Mouse (Mus musculus) forebrain, embryonic 11.5 days (tissue): ENCODE measurements around the gene Tnfrsf13c. TPM values are rescaled to one million over a fixed set of nuclear protein-coding genes. Genes with fewer than 3 reads are reported as not detected.

Experiments
- ATAC-seq: fragments of 200-750 bp; cut with Nextera tagmentation; replicated peaks from 2 replicates; pipeline ENCODE4 v1.8.0; 2017; ENCODE audit warnings: moderate TSS enrichment; ENCODE audit not compliant: low FRiP score
- DNase-seq: peaks from one replicate; pipeline ENCODE4 v3.0.0-alpha.2; 2017; ENCODE audit warnings: low spot score
- H3K27ac ChIP-seq: fragments of 300-500 bp; sonication (generic); 2 replicates; pipeline ENCODE4 v1.5.1; 2014; ENCODE audit warnings: low read depth, low read length
- H3K27me3 ChIP-seq: fragments of 300-500 bp; sonication (generic); 2 replicates; pipeline ENCODE4 v1.6.1; 2014; ENCODE audit warnings: mild to moderate bottlenecking, low read length, mixed read lengths; ENCODE audit not compliant: control insufficient read depth, insufficient read depth
- H3K36me3 ChIP-seq: fragments of 300-500 bp; sonication (generic); 2 replicates; pipeline ENCODE4 v1.6.1; 2014; ENCODE audit warnings: mild to moderate bottlenecking, low read length, moderate library complexity, mixed read lengths; ENCODE audit not compliant: control insufficient read depth, insufficient read depth
- H3K4me1 ChIP-seq: fragments of 300-500 bp; sonication (generic); replicated peaks from 2 replicates; pipeline ENCODE4 v1.6.1; 2014; ENCODE audit warnings: low read length, mixed read lengths; ENCODE audit not compliant: control insufficient read depth, insufficient read depth
- H3K4me2 ChIP-seq: fragments of 300-500 bp; sonication (generic); 2 replicates; pipeline ENCODE4 v1.6.1; 2014; ENCODE audit warnings: low read depth, mild to moderate bottlenecking, low read length, moderate library complexity, mixed read lengths; ENCODE audit not compliant: severe bottlenecking
- H3K4me3 ChIP-seq: fragments of 300-500 bp; sonication (generic); 2 replicates; pipeline ENCODE4 v1.5.1; 2014; ENCODE audit warnings: low read depth, low read length
- H3K9ac ChIP-seq: fragments of 300-500 bp; sonication (generic); 2 replicates; pipeline ENCODE4 v1.6.1; 2014; ENCODE audit warnings: low read length
- H3K9me3 ChIP-seq: fragments of 300-500 bp; sonication (generic); 2 replicates; pipeline ENCODE4 v1.6.1; 2016; ENCODE audit warnings: low read length, mixed read lengths; ENCODE audit not compliant: control insufficient read depth
- WGBS: fragments of 180-500 bp; shearing (Covaris S2); extraction: QIAGEN DNeasy Blood & Tissue Kit; methylation state at CpG from one replicate; pipeline ENCODE4 v1.1.7; 2014; 5-methylcytosine and 5-hydroxymethylcytosine counted together
- polyA plus RNA-seq: library from polyadenylated mRNA; unstranded; fragments of >200 nt; fragmentation: Nextera tagmentation; extraction: Ambion mirVana; gene quantifications from 2 replicates; pipeline ENCODE4 v1.2.1, GENCODE M21; 2014

Tnfrsf13c gene
- polyA plus RNA-seq, 1 experiment from 2014 or later: 0.35 TPM

- ATAC-seq (no peak), DNase-seq (no peak)
- 91% methylated on average over 12 of the region's 12 CpGs for WGBS
- H3K27ac ChIP-seq: no peak overlapping the region
- H3K4me2 ChIP-seq: no peak overlapping the region
- no peak overlapping the region for H3K4me3 ChIP-seq
- no peak overlapping the region for H3K9ac ChIP-seq
- no peaks in the 10 kb centered on the region for H3K27me3 ChIP-seq
- peaks cover 60% of the 10 kb centered on the region for H3K36me3 ChIP-seq
- no peaks in the 10 kb centered on the region for H3K9me3 ChIP-seq
- peaks cover 3% of the 10 kb centered on the region; the same call in 1 of the 2 replicates for H3K4me1 ChIP-seq
These were observed 24.6 kb downstream of the Tnfrsf13c start for GRCm38 (mm10) chr15:82199546-82199945.

- H3K4me3 ChIP-seq: no peak overlapping the region
- no peak for DNase-seq
- no peak for ATAC-seq
- H3K27ac ChIP-seq: no peak overlapping the region
- H3K9ac ChIP-seq: no peak overlapping the region
- H3K4me1 ChIP-seq: no peaks in the 10 kb centered on the region
- H3K27me3 ChIP-seq: no peaks in the 10 kb centered on the region
- no peak overlapping the region for H3K4me2 ChIP-seq
- peaks cover 56% of the 10 kb centered on the region for H3K36me3 ChIP-seq
- no peaks in the 10 kb centered on the region for H3K9me3 ChIP-seq
- WGBS: 90% methylated on average over 7 of the region's 7 CpGs
These were observed 25.8 kb downstream of the Tnfrsf13c start for GRCm38 (mm10) chr15:82198342-82198741.

GRCm38 (mm10) chr15:82197937-82198336 is 26.2 kb downstream of the Tnfrsf13c start:
- Histone ChIP-seq H3K27ac (no peak overlapping the region), H3K9me3 (no peaks in the 10 kb centered on the region), H3K9ac (no peak overlapping the region), H3K36me3 (peaks cover 57% of the 10 kb centered on the region), H3K4me2 (no peak overlapping the region), H3K27me3 (no peaks in the 10 kb centered on the region), H3K4me3 (no peak overlapping the region), H3K4me1 (no peaks in the 10 kb centered on the region)
- WGBS: 94% methylated on average over 11 of the region's 11 CpGs
- DNase-seq (no peak), ATAC-seq (no peak)

GRCm38 (mm10) chr15:82197246-82197750 is 26.9 kb downstream of the Tnfrsf13c start:
- Histone ChIP-seq H3K4me3 (no peak overlapping the region), H3K27ac (no peak overlapping the region), H3K4me1 (no peaks in the 10 kb centered on the region), H3K4me2 (no peak overlapping the region), H3K36me3 (peaks cover 57% of the 10 kb centered on the region), H3K27me3 (no peaks in the 10 kb centered on the region), H3K9ac (no peak overlapping the region), H3K9me3 (no peaks in the 10 kb centered on the region)
- WGBS: 94% methylated on average over 10 of the region's 10 CpGs
- ATAC-seq (no peak), DNase-seq (no peak)

- no peak overlapping the region for H3K4me2 ChIP-seq
- DNase-seq: no peak
- ATAC-seq: no peak
- H3K36me3 ChIP-seq: peaks cover 51% of the 10 kb centered on the region
- no peak overlapping the region for H3K4me3 ChIP-seq
- H3K9ac ChIP-seq: no peak overlapping the region
- H3K9me3 ChIP-seq: no peaks in the 10 kb centered on the region
- H3K4me1 ChIP-seq: no peaks in the 10 kb centered on the region
- no peaks in the 10 kb centered on the region for H3K27me3 ChIP-seq
- WGBS: 90% methylated on average over 12 of the region's 12 CpGs
- H3K27ac ChIP-seq: no peak overlapping the region
These were observed 27.9 kb downstream of the Tnfrsf13c start for GRCm38 (mm10) chr15:82196300-82196699.

- H3K4me2 ChIP-seq: no peak overlapping the region
- DNase-seq (no peak), ATAC-seq (no peak)
- no peaks in the 10 kb centered on the region for H3K9me3 ChIP-seq
- no peak overlapping the region for H3K4me3 ChIP-seq
- no peak overlapping the region for H3K9ac ChIP-seq
- H3K27me3 ChIP-seq: no peaks in the 10 kb centered on the region
- peaks cover 38% of the 10 kb centered on the region for H3K36me3 ChIP-seq
- WGBS: 85% methylated on average over 8 of the region's 8 CpGs
- H3K27ac ChIP-seq: no peak overlapping the region
- H3K4me1 ChIP-seq: no peaks in the 10 kb centered on the region
These were observed 31.6 kb downstream of the Tnfrsf13c start for GRCm38 (mm10) chr15:82192617-82193016.

- H3K9me3 ChIP-seq: no peaks in the 10 kb centered on the region
- H3K9ac ChIP-seq: no peak overlapping the region
- 95% methylated on average over 10 of the region's 10 CpGs for whole genome bisulfite sequencing
- H3K27me3 ChIP-seq: no peaks in the 10 kb centered on the region
- no peak overlapping the region for H3K4me2 ChIP-seq
- no peak overlapping the region for H3K27ac ChIP-seq
- no peaks in the 10 kb centered on the region for H3K4me1 ChIP-seq
- no peak overlapping the region for H3K4me3 ChIP-seq
- ATAC-seq (no peak), DNase-seq (no peak)
- peaks cover 37% of the 10 kb centered on the region for H3K36me3 ChIP-seq
These were observed 35.5 kb downstream of the Tnfrsf13c start for GRCm38 (mm10) chr15:82188481-82189240.

GRCm38 (mm10) chr15:82187924-82188323 is 36.2 kb downstream of the Tnfrsf13c start:
- WGBS: 87% methylated on average over 1 of the region's 1 CpGs
- H3K36me3 ChIP-seq: peaks cover 39% of the 10 kb centered on the region
- no peak overlapping the region for H3K4me2 ChIP-seq
- no peaks in the 10 kb centered on the region for H3K9me3 ChIP-seq
- ATAC-seq: no peak
- no peak overlapping the region for H3K4me3 ChIP-seq
- no peak for DNase-seq
- no peaks in the 10 kb centered on the region for H3K4me1 ChIP-seq
- H3K9ac ChIP-seq: no peak overlapping the region
- no peak overlapping the region for H3K27ac ChIP-seq
- no peaks in the 10 kb centered on the region for H3K27me3 ChIP-seq

GRCm38 (mm10) chr15:82187401-82187800 is 36.8 kb downstream of the Tnfrsf13c start:
- H3K4me3 ChIP-seq: no peak overlapping the region
- H3K4me1 ChIP-seq: no peaks in the 10 kb centered on the region
- H3K27ac ChIP-seq: no peak overlapping the region
- no peaks in the 10 kb centered on the region; the same call in 1 of the 2 replicates for H3K9me3 ChIP-seq
- no peak overlapping the region for H3K9ac ChIP-seq
- WGBS: 91% methylated on average over 4 of the region's 4 CpGs
- no peaks in the 10 kb centered on the region for H3K27me3 ChIP-seq
- ATAC-seq: no peak
- H3K36me3 ChIP-seq: peaks cover 42% of the 10 kb centered on the region
- H3K4me2 ChIP-seq: no peak overlapping the region
- no peak for DNase-seq
